Mouse (Mus musculus): ENCODE measurements around the gene Hmgcs2. TPM values are rescaled to one million over a fixed set of nuclear protein-coding genes. Genes with fewer than 3 reads are reported as not detected.

Hmgcs2 gene
- polyA plus RNA-seq (2015; fragmentation: Nextera tagmentation; extraction: Ambion mirVana): 649 and 754 TPM in 2 replicates

GRCm38 (mm10) chr3:98280204-98280932 is at the start of gene Hmgcs2:
Gene Hmgcs2, plus strand, starts transcription at chr3:98280435.
- H3K9ac ChIP-seq (ENCODE audit: low read depth, low read length): peak within 1 kb of the TSS; percentile 58
- H3K9me3 ChIP-seq (ENCODE audit: control insufficient read depth): no peaks in the 10 kb centered on the region
- H3K27ac ChIP-seq (ENCODE audit: low read depth, low read length): peak within 1 kb of the TSS; percentile 91
- H3K4me2 ChIP-seq (replicated peaks; ENCODE audit: low read depth): peak within 1 kb of the TSS; percentile 68
- ATAC-seq: peak; percentile 88
- no peak for TF ChIP-seq CTCF (IDR thresholded peaks at IDR 0.05; ENCODE audit: low read depth)
- peaks cover 4% of the 10 kb centered on the region; the same call in 1 of the 2 replicates for H3K4me1 ChIP-seq (replicated peaks; ENCODE audit: control insufficient read depth, insufficient read depth, low read length)
- WGBS: 23% methylated on average over 14 of the region's 14 CpGs
- H3K36me3 ChIP-seq (ENCODE audit: control insufficient read depth, insufficient read depth): peaks cover 8% of the 10 kb centered on the region; the same call in 1 of the 2 replicates
- peak within 1 kb of the TSS; percentile 58 for H3K4me3 ChIP-seq (ENCODE audit: low read depth, low read length)
- H3K27me3 ChIP-seq (replicated peaks; ENCODE audit: control insufficient read depth, insufficient read depth, low read length): no peaks in the 10 kb centered on the region

GRCm38 (mm10) chr3:98233504-98233903 is 46.7 kb upstream of the Hmgcs2 start:
- Histone ChIP-seq H3K4me1 (replicated peaks; ENCODE audit: control insufficient read depth, insufficient read depth, low read length) (no peaks in the 10 kb centered on the region), H3K27me3 (replicated peaks; ENCODE audit: control insufficient read depth, insufficient read depth, low read length) (no peaks in the 10 kb centered on the region), H3K9me3 (ENCODE audit: control insufficient read depth) (no peaks in the 10 kb centered on the region), H3K4me2 (replicated peaks; ENCODE audit: low read depth) (no peak overlapping the region), H3K36me3 (ENCODE audit: control insufficient read depth, insufficient read depth) (no peaks in the 10 kb centered on the region), H3K9ac (ENCODE audit: low read depth, low read length) (no peak overlapping the region), H3K27ac (ENCODE audit: low read depth, low read length) (no peak overlapping the region), H3K4me3 (ENCODE audit: low read depth, low read length) (no peak overlapping the region)
- TF ChIP-seq CTCF (IDR thresholded peaks at IDR 0.05; ENCODE audit: low read depth): no peak
- ATAC-seq: no peak

- Histone ChIP-seq H3K9ac (ENCODE audit: low read depth, low read length) (no peak overlapping the region), H3K4me3 (ENCODE audit: low read depth, low read length) (no peak overlapping the region), H3K36me3 (ENCODE audit: control insufficient read depth, insufficient read depth) (no peaks in the 10 kb centered on the region), H3K9me3 (ENCODE audit: control insufficient read depth) (no peaks in the 10 kb centered on the region), H3K4me1 (replicated peaks; ENCODE audit: control insufficient read depth, insufficient read depth, low read length) (no peaks in the 10 kb centered on the region), H3K27ac (ENCODE audit: low read depth, low read length) (no peak overlapping the region), H3K27me3 (replicated peaks; ENCODE audit: control insufficient read depth, insufficient read depth, low read length) (no peaks in the 10 kb centered on the region), H3K4me2 (replicated peaks; ENCODE audit: low read depth) (no peak overlapping the region)
- 39% methylated on average over 6 of the region's 6 CpGs for WGBS
- TF ChIP-seq CTCF (IDR thresholded peaks at IDR 0.05; ENCODE audit: low read depth): no peak
- ATAC-seq: peak; percentile 48; the same call in 1 of the 2 replicates
Observed at GRCm38 (mm10) chr3:98236266-98236665, 44.0 kb upstream of the Hmgcs2 start.

- Histone ChIP-seq H3K4me3 (ENCODE audit: low read depth, low read length) (no peak overlapping the region), H3K27me3 (replicated peaks; ENCODE audit: control insufficient read depth, insufficient read depth, low read length) (no peaks in the 10 kb centered on the region), H3K4me2 (replicated peaks; ENCODE audit: low read depth) (no peak overlapping the region), H3K4me1 (replicated peaks; ENCODE audit: control insufficient read depth, insufficient read depth, low read length) (no peaks in the 10 kb centered on the region), H3K9ac (ENCODE audit: low read depth, low read length) (no peak overlapping the region), H3K9me3 (ENCODE audit: control insufficient read depth) (no peaks in the 10 kb centered on the region), H3K36me3 (ENCODE audit: control insufficient read depth, insufficient read depth) (no peaks in the 10 kb centered on the region), H3K27ac (ENCODE audit: low read depth, low read length) (no peak overlapping the region)
- ATAC-seq: no peak
- no peak for TF ChIP-seq CTCF (IDR thresholded peaks at IDR 0.05; ENCODE audit: low read depth)
- 82% methylated on average over 5 of the region's 5 CpGs for WGBS
Observed at GRCm38 (mm10) chr3:98237240-98237639, 43.0 kb upstream of the Hmgcs2 start.

- Histone ChIP-seq H3K27me3 (replicated peaks; ENCODE audit: control insufficient read depth, insufficient read depth, low read length) (no peaks in the 10 kb centered on the region), H3K4me3 (ENCODE audit: low read depth, low read length) (no peak overlapping the region), H3K9me3 (ENCODE audit: control insufficient read depth) (no peaks in the 10 kb centered on the region), H3K4me2 (replicated peaks; ENCODE audit: low read depth) (no peak overlapping the region), H3K4me1 (replicated peaks; ENCODE audit: control insufficient read depth, insufficient read depth, low read length) (no peaks in the 10 kb centered on the region), H3K9ac (ENCODE audit: low read depth, low read length) (no peak overlapping the region), H3K27ac (ENCODE audit: low read depth, low read length) (no peak overlapping the region), H3K36me3 (ENCODE audit: control insufficient read depth, insufficient read depth) (no peaks in the 10 kb centered on the region)
- WGBS: 92% methylated on average over 3 of the region's 3 CpGs
- no peak for TF ChIP-seq CTCF (IDR thresholded peaks at IDR 0.05; ENCODE audit: low read depth)
- ATAC-seq: no peak
Observed at GRCm38 (mm10) chr3:98238150-98238549, 42.1 kb upstream of the Hmgcs2 start.

GRCm38 (mm10) chr3:98242051-98242450 is 38.2 kb upstream of the Hmgcs2 start:
- WGBS: 50% methylated on average over 3 of the region's 3 CpGs
- peak overlapping the region; percentile 57; the same call in 1 of the 2 replicates for H3K27ac ChIP-seq (ENCODE audit: low read depth, low read length)
- no peaks in the 10 kb centered on the region for H3K36me3 ChIP-seq (ENCODE audit: control insufficient read depth, insufficient read depth)
- no peak overlapping the region for H3K4me2 ChIP-seq (replicated peaks; ENCODE audit: low read depth)
- no peaks in the 10 kb centered on the region for H3K4me1 ChIP-seq (replicated peaks; ENCODE audit: control insufficient read depth, insufficient read depth, low read length)
- H3K27me3 ChIP-seq (replicated peaks; ENCODE audit: control insufficient read depth, insufficient read depth, low read length): no peaks in the 10 kb centered on the region
- no peaks in the 10 kb centered on the region for H3K9me3 ChIP-seq (ENCODE audit: control insufficient read depth)
- TF ChIP-seq CTCF (IDR thresholded peaks at IDR 0.05; ENCODE audit: low read depth): peak; percentile 52
- no peak overlapping the region for H3K4me3 ChIP-seq (ENCODE audit: low read depth, low read length)
- no peak overlapping the region for H3K9ac ChIP-seq (ENCODE audit: low read depth, low read length)
- no peak for ATAC-seq

Data from intestine, postnatal 0 days (tissue).